Comparison of ENCODE assay signal across 11 mouse cellular contexts in the genomic region with DNA sequence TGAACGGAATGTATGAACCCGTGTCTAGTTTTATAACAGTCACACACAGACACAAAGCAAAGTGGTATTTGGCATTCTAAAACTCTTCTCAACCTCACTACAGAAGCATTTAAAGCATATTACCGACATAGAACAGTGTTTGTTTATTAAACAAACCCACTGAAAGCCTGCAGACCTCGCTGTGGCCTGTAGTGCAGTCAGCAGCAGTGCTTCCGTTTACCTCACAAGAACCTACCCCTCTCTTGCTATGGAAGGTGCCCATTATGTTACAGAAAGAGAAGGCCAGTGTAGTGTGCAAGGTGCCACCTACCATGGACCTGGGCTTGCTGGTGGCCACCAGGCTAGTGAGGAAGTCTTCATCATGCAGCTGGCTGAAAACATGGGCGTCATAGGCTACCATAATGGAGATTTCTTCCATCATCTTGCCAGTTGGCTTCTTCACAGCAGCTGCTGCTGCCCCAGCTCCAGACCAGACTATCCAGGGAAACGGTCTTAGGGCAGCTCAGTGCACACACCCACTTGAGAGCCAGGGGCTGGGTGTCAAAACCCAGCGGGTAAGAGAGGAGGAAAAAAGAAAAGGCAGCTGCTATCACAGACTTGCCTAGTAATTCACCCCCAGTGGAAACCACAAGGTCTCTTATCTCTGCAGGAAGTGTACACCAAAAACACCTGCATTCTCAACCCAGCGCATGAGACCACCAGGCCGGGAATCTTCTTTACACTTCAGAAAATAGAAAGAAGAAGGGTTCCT.
DNase-seq lines count a peak whose midpoint lies in the region; ATAC-seq lines count a peak whose summit lies in the region.
"Had no signal": no experiment of that assay in that cellular context is flagged by ENCODE, and none has a peak within 500 bp of the region (broad histone marks: within the 10 kb centered on the region; RNA-seq: fewer than 3 reads in every experiment).

No protein-coding gene starts in this region.

- DNase-seq in CD8-positive naive resting alpha-beta T cell, adult 2 months (ENCODE audit: low read depth in 2 of 2, low spot score in 2 of 2), result peak; percentile 24 to 55
- DNase-seq in c-Kit-positive CD71-positive TER-119-positive erythroid progenitor cells, embryonic 14.5 days (ENCODE audit: low spot score), result peak; percentile 46
- DNase-seq in right cerebral cortex, postnatal 36 days (ENCODE audit: low spot score in 2 of 2), result no peak
- no peak for DNase-seq in gastrocnemius, postnatal 14 days
- DNase-seq: cerebellum, adult 9-10 months; heart, postnatal 10 days had no signal

- no peaks in the 10 kb centered on the region for H3K9me3 ChIP-seq in liver, embryonic 15.5 days (replicated peaks)
- no peaks in the 10 kb centered on the region for H3K9me3 ChIP-seq in stomach, embryonic 14.5 days (ENCODE audit: control insufficient read depth, low read depth, low read length)
- H3K9me3 ChIP-seq in hindbrain, embryonic 12.5 days (replicated peaks), result no peaks in the 10 kb centered on the region
- H3K9me3 ChIP-seq in neural tube, embryonic 15.5 days (replicated peaks), result no peaks in the 10 kb centered on the region
- H3K9me3 ChIP-seq: forebrain, embryonic 13.5 days had no signal

- H3K4me3 ChIP-seq in liver, embryonic 15.5 days (replicated peaks), result peak overlapping the region; percentile 20
- no peak overlapping the region for H3K4me3 ChIP-seq in stomach, embryonic 14.5 days (ENCODE audit: low read depth, low read length)
- H3K4me3 ChIP-seq in hindbrain, embryonic 12.5 days, result no peak overlapping the region
- H3K4me3 ChIP-seq in neural tube, embryonic 15.5 days (replicated peaks), result no peak overlapping the region
- H3K4me3 ChIP-seq: forebrain, embryonic 13.5 days had no signal

- no peaks in the 10 kb centered on the region for H3K36me3 ChIP-seq in liver, embryonic 15.5 days (replicated peaks)
- no peaks in the 10 kb centered on the region for H3K36me3 ChIP-seq in stomach, embryonic 14.5 days (ENCODE audit: control insufficient read depth, insufficient read depth, low read length)
- H3K36me3 ChIP-seq in hindbrain, embryonic 12.5 days, result no peaks in the 10 kb centered on the region
- H3K36me3 ChIP-seq in neural tube, embryonic 15.5 days, result no peaks in the 10 kb centered on the region

- WGBS in liver, embryonic 15.5 days (ENCODE audit: insufficient replicate concordance), result 19% methylated on average over 10 of the region's 10 CpGs
- 36% methylated on average over 10 of the region's 10 CpGs for WGBS in stomach, embryonic 14.5 days
- WGBS in hindbrain, embryonic 12.5 days, result 73% methylated on average over 10 of the region's 10 CpGs
- 73% methylated on average over 10 of the region's 10 CpGs for WGBS in neural tube, embryonic 15.5 days

- H3K27ac ChIP-seq in liver, embryonic 15.5 days (replicated peaks), result peak overlapping the region; percentile 74
- H3K27ac ChIP-seq in stomach, embryonic 14.5 days (ENCODE audit: low read length), result peak overlapping the region; percentile 62; the same call in 1 of the 2 replicates
- no peak overlapping the region for H3K27ac ChIP-seq in hindbrain, embryonic 12.5 days
- no peak overlapping the region for H3K27ac ChIP-seq in neural tube, embryonic 15.5 days (replicated peaks)
- H3K27ac ChIP-seq: forebrain, embryonic 13.5 days had no signal

- intact Hi-C loops in gastrocnemius, postnatal 14 days (cut with DNase I; ENCODE audit: low total_unique reads), result no loop called here

- peaks cover 59% of the 10 kb centered on the region for H3K4me1 ChIP-seq in liver, embryonic 15.5 days (replicated peaks)
- H3K4me1 ChIP-seq in stomach, embryonic 14.5 days (ENCODE audit: control insufficient read depth, insufficient read depth, low read length), result peaks cover 12% of the 10 kb centered on the region
- H3K4me1 ChIP-seq in hindbrain, embryonic 12.5 days, result no peaks in the 10 kb centered on the region
- H3K4me1 ChIP-seq in neural tube, embryonic 15.5 days, result no peaks in the 10 kb centered on the region

- no peaks in the 10 kb centered on the region for H3K27me3 ChIP-seq in liver, embryonic 15.5 days
- no peaks in the 10 kb centered on the region for H3K27me3 ChIP-seq in stomach, embryonic 14.5 days (ENCODE audit: control insufficient read depth, insufficient read depth, low read length)
- no peaks in the 10 kb centered on the region for H3K27me3 ChIP-seq in hindbrain, embryonic 12.5 days
- no peaks in the 10 kb centered on the region for H3K27me3 ChIP-seq in neural tube, embryonic 15.5 days (replicated peaks)
- H3K27me3 ChIP-seq: forebrain, embryonic 13.5 days had no signal

- peak; percentile 72 for ATAC-seq in liver, embryonic 15.5 days (ENCODE audit: insufficient read depth)
- ATAC-seq in stomach, embryonic 14.5 days (ENCODE audit: insufficient number of reproducible peaks, insufficient read depth, low FRiP score, low read depth), result peak; percentile 44; the same call in 1 of the 2 replicates
- ATAC-seq in hindbrain, embryonic 12.5 days (ENCODE audit: low FRiP score), result no peak
- ATAC-seq in neural tube, embryonic 15.5 days (ENCODE audit: low FRiP score), result no peak
- ATAC-seq: forebrain, embryonic 13.5 days had no signal

- H3K9ac ChIP-seq in liver, embryonic 15.5 days, result 0 out of 2 replicates have a peak overlapping the region, but pooled peaks have one; percentile 38
- no peak overlapping the region for H3K9ac ChIP-seq in stomach, embryonic 14.5 days (replicated peaks; ENCODE audit: low read depth, low read length)
- H3K9ac ChIP-seq in hindbrain, embryonic 12.5 days, result no peak overlapping the region
- H3K9ac ChIP-seq in neural tube, embryonic 15.5 days (replicated peaks), result no peak overlapping the region
- H3K9ac ChIP-seq: forebrain, embryonic 13.5 days had no signal

- H3K4me2 ChIP-seq in liver, embryonic 15.5 days, result peak overlapping the region; percentile 64
- H3K4me2 ChIP-seq in stomach, embryonic 14.5 days (replicated peaks; ENCODE audit: low read depth, low read length), result peak overlapping the region; percentile 10
- no peak overlapping the region for H3K4me2 ChIP-seq in hindbrain, embryonic 12.5 days (replicated peaks)
- H3K4me2 ChIP-seq in neural tube, embryonic 15.5 days, result no peak overlapping the region
- H3K4me2 ChIP-seq: forebrain, embryonic 13.5 days had no signal

Comparison
In these comparisons a context has a peak if more than half of its experiments do, and no peak if none do; other contexts are left out.
1. DNase-seq: peak in CD8-positive naive resting alpha-beta T cell, adult 2 months (2 of 2) and c-Kit-positive CD71-positive TER-119-positive erythroid progenitor cells, embryonic 14.5 days (single experiment); none in right cerebral cortex, postnatal 36 days (0 of 2) and gastrocnemius, postnatal 14 days (single experiment).
2. ATAC-seq: peak in liver, embryonic 15.5 days (single experiment) and stomach, embryonic 14.5 days (single experiment); none in hindbrain, embryonic 12.5 days (single experiment) and neural tube, embryonic 15.5 days (single experiment).
3. H3K27ac ChIP-seq: peak in liver, embryonic 15.5 days (single experiment) and stomach, embryonic 14.5 days (single experiment); none in hindbrain, embryonic 12.5 days (single experiment) and neural tube, embryonic 15.5 days (single experiment).
4. H3K4me2 ChIP-seq: peak in liver, embryonic 15.5 days (single experiment) and stomach, embryonic 14.5 days (single experiment); none in hindbrain, embryonic 12.5 days (single experiment) and neural tube, embryonic 15.5 days (single experiment).